11 mouse cellular contexts compared by ENCODE assay signal in genomic region chr2:84459651-84460177, GRCm38 (mm10). TPM values are rescaled to one million over a fixed set of nuclear protein-coding genes. Genes with fewer than 3 reads are reported as not detected.
DNase-seq lines count a peak whose midpoint lies in the region; ATAC-seq and TF ChIP-seq lines count a peak whose summit lies in the region.
"Had no signal": no experiment of that assay in that cellular context is flagged by ENCODE, and none has a peak within 500 bp of the region (broad histone marks: within the 10 kb centered on the region; RNA-seq: fewer than 3 reads in every experiment).

No protein-coding gene starts in this region.

- no peak overlapping the region for H3K4me2 ChIP-seq in embryonic facial prominence, embryonic 14.5 days (ENCODE audit: low read depth, low read length)
- no peak overlapping the region for H3K4me2 ChIP-seq in hindbrain, embryonic 12.5 days (replicated peaks)
- H3K4me2 ChIP-seq: intestine, embryonic 15.5 days had no signal

- 0 out of 2 replicates have a peak, but pooled peaks have one; percentile 16 for TF ChIP-seq EP300 in heart, adult 2 months (IDR thresholded peaks at IDR 0.05; ENCODE audit: insufficient read depth, low read depth, low read length)

- no peak overlapping the region for H3K9ac ChIP-seq in embryonic facial prominence, embryonic 14.5 days (ENCODE audit: low read depth, low read length)
- no peak overlapping the region for H3K9ac ChIP-seq in heart, adult 2 months (ENCODE audit: low read depth, low read length)
- no peak overlapping the region for H3K9ac ChIP-seq in hindbrain, embryonic 12.5 days
- H3K9ac ChIP-seq: intestine, embryonic 15.5 days had no signal

- H3K27me3 ChIP-seq in embryonic facial prominence, embryonic 14.5 days (replicated peaks; ENCODE audit: control insufficient read depth, insufficient read depth, low read length): no peaks in the 10 kb centered on the region
- no peaks in the 10 kb centered on the region for H3K27me3 ChIP-seq in embryonic facial prominence, embryonic 10.5 days (replicated peaks; ENCODE audit: low read depth, poor library complexity, severe bottlenecking)
- H3K27me3 ChIP-seq in heart, adult 2 months (ENCODE audit: control insufficient read depth, insufficient read depth, low read length): no peaks in the 10 kb centered on the region
- no peaks in the 10 kb centered on the region for H3K27me3 ChIP-seq in hindbrain, embryonic 12.5 days
- H3K27me3 ChIP-seq: intestine, embryonic 15.5 days had no signal

- no peaks in the 10 kb centered on the region for H3K36me3 ChIP-seq in embryonic facial prominence, embryonic 14.5 days (ENCODE audit: control insufficient read depth, insufficient read depth, low read length)
- H3K36me3 ChIP-seq in embryonic facial prominence, embryonic 10.5 days (replicated peaks): no peaks in the 10 kb centered on the region
- H3K36me3 ChIP-seq in heart, adult 2 months (ENCODE audit: control insufficient read depth, insufficient read depth, low read length): no peaks in the 10 kb centered on the region
- no peaks in the 10 kb centered on the region for H3K36me3 ChIP-seq in hindbrain, embryonic 12.5 days
- H3K36me3 ChIP-seq: intestine, embryonic 15.5 days had no signal

- peak; percentile 20; the same call in 1 of the 2 replicates for TF ChIP-seq POLR2A in heart, adult 2 months (IDR thresholded peaks at IDR 0.05; ENCODE audit: insufficient read depth, low read depth, low read length)

- no peaks in the 10 kb centered on the region for H3K4me1 ChIP-seq in embryonic facial prominence, embryonic 14.5 days (ENCODE audit: control insufficient read depth, insufficient read depth, low read length)
- 0 out of 2 replicates have a peak, but pooled peaks cover 3% of the 10 kb centered on the region for H3K4me1 ChIP-seq in embryonic facial prominence, embryonic 10.5 days
- H3K4me1 ChIP-seq in heart, adult 2 months (ENCODE audit: control insufficient read depth, insufficient read depth, low read length): peaks cover 1% of the 10 kb centered on the region
- H3K4me1 ChIP-seq in hindbrain, embryonic 12.5 days: no peaks in the 10 kb centered on the region
- H3K4me1 ChIP-seq: intestine, embryonic 15.5 days had no signal

- no peak overlapping the region for H3K27ac ChIP-seq in embryonic facial prominence, embryonic 14.5 days (replicated peaks; ENCODE audit: low read depth, low read length)
- H3K27ac ChIP-seq in embryonic facial prominence, embryonic 10.5 days (replicated peaks): no peak overlapping the region
- peak overlapping the region; percentile 71 for H3K27ac ChIP-seq in heart, adult 2 months
- H3K27ac ChIP-seq in hindbrain, embryonic 12.5 days: no peak overlapping the region
- H3K27ac ChIP-seq: intestine, embryonic 15.5 days had no signal

- H3K4me3 ChIP-seq in embryonic facial prominence, embryonic 14.5 days (ENCODE audit: low read depth, low read length): no peak overlapping the region
- H3K4me3 ChIP-seq in embryonic facial prominence, embryonic 10.5 days: no peak overlapping the region
- H3K4me3 ChIP-seq in heart, adult 2 months: peak overlapping the region; percentile 42
- no peak overlapping the region for H3K4me3 ChIP-seq in hindbrain, embryonic 12.5 days
- H3K4me3 ChIP-seq: intestine, embryonic 15.5 days had no signal

- no peak for TF ChIP-seq CTCF in heart, adult 2 months (IDR thresholded peaks at IDR 0.05)

- DNase-seq in embryonic facial prominence, embryonic 14.5 days (ENCODE audit: low spot score): peak; percentile 20
- no peak for DNase-seq in embryonic facial prominence, embryonic 10.5 days (ENCODE audit: low spot score)
- peak; percentile 47 to 55 for DNase-seq in heart, adult 2 months
- DNase-seq in kidney, postnatal 10 days: peak; percentile 67
- DNase-seq in lung, postnatal 36 days: peak; percentile 70
- no peak for DNase-seq in thymus, postnatal 0 days (ENCODE audit: low spot score)
- DNase-seq in layer of hippocampus, postnatal 36 days: no peak
- DNase-seq: midbrain, embryonic 14.5 days; right cerebral cortex, adult 18-20 months had no signal

- no peaks in the 10 kb centered on the region for H3K9me3 ChIP-seq in embryonic facial prominence, embryonic 14.5 days (ENCODE audit: control insufficient read depth, low read length)
- H3K9me3 ChIP-seq in embryonic facial prominence, embryonic 10.5 days: no peaks in the 10 kb centered on the region
- H3K9me3 ChIP-seq in hindbrain, embryonic 12.5 days (replicated peaks): no peaks in the 10 kb centered on the region
- H3K9me3 ChIP-seq: intestine, embryonic 15.5 days had no signal

- ATAC-seq in embryonic facial prominence, embryonic 14.5 days (ENCODE audit: low read depth): no peak
- ATAC-seq in hindbrain, embryonic 12.5 days (ENCODE audit: low FRiP score): no peak
- ATAC-seq: intestine, embryonic 15.5 days had no signal

- 54% methylated on average over 11 of the region's 11 CpGs for WGBS in embryonic facial prominence, embryonic 14.5 days
- WGBS in embryonic facial prominence, embryonic 10.5 days: 62% methylated on average over 11 of the region's 11 CpGs
- WGBS in heart, adult 2 months: 28% methylated on average over 11 of the region's 11 CpGs
- 69% methylated on average over 11 of the region's 11 CpGs for WGBS in hindbrain, embryonic 12.5 days

- intact Hi-C loops in heart, adult 2 months (cut with DNase I): loop anchor here (5.0 kb wide), 2 partner anchors 153 to 298 kb away; no protein-coding TSS in a partner anchor

- H3K79me2 ChIP-seq in heart, adult 2 months (replicated peaks; ENCODE audit: control insufficient read depth, insufficient read depth, low read length): no peaks in the 10 kb centered on the region

RNA-seq across cellular contexts. Expression of gene Tfpi, which starts 16.9 kb away (rescaled TPM):
- 44.3 and 44.5 TPM in 2 replicates for polyA plus RNA-seq in embryonic facial prominence, embryonic 14.5 days (2014; fragmentation: Nextera tagmentation; extraction: Ambion mirVana)
- 13.8 and 14.5 TPM in 2 replicates for polyA plus RNA-seq in embryonic facial prominence, embryonic 10.5 days (2016; fragmentation: Nextera tagmentation; extraction: Ambion mirVana)
- total RNA-seq in heart, adult 2 months (2021): 10 to 100 TPM; 54.1 to 56.9 TPM
- 19.9 and 56.8 TPM in 2 replicates for polyA plus RNA-seq in heart, adult 2 months (2012; rRNA removed)
- polyA plus RNA-seq in hindbrain, embryonic 12.5 days (2016; fragmentation: Nextera tagmentation; extraction: Ambion mirVana): 18.7 and 25.7 TPM in 2 replicates
- polyA plus RNA-seq in thymus, postnatal 0 days (2015; fragmentation: Nextera tagmentation; extraction: Ambion mirVana): 25.1 and 25.7 TPM in 2 replicates
- total RNA-seq in layer of hippocampus, postnatal 36 days (2021): 1 to 10 TPM; 3.3 to 3.7 TPM

RNA-seq across cellular contexts. Expression of gene Calcrl, which starts 34.5 kb away (rescaled TPM):
- polyA plus RNA-seq in embryonic facial prominence, embryonic 14.5 days (2014; fragmentation: Nextera tagmentation; extraction: Ambion mirVana): 23.3 and 25.2 TPM in 2 replicates
- 14.8 and 18.5 TPM in 2 replicates for polyA plus RNA-seq in embryonic facial prominence, embryonic 10.5 days (2016; fragmentation: Nextera tagmentation; extraction: Ambion mirVana)
- total RNA-seq in heart, adult 2 months (2021): 10 to 100 TPM; 23.2 to 25.6 TPM
- 8.2 and 13.9 TPM in 2 replicates for polyA plus RNA-seq in heart, adult 2 months (2012; rRNA removed)
- polyA plus RNA-seq in hindbrain, embryonic 12.5 days (2016; fragmentation: Nextera tagmentation; extraction: Ambion mirVana): 15.4 and 18.4 TPM in 2 replicates
- 20.1 and 23.0 TPM in 2 replicates for polyA plus RNA-seq in thymus, postnatal 0 days (2015; fragmentation: Nextera tagmentation; extraction: Ambion mirVana)
- 1 to 10 TPM; 7.5 to 8.0 TPM for total RNA-seq in layer of hippocampus, postnatal 36 days (2021)

Comparison
In these comparisons a context has a peak if more than half of its experiments do, and no peak if none do; other contexts are left out.
1. DNase-seq: peak in embryonic facial prominence, embryonic 14.5 days (single experiment), heart, adult 2 months (2 of 2), kidney, postnatal 10 days (single experiment) and lung, postnatal 36 days (single experiment); none in embryonic facial prominence, embryonic 10.5 days (single experiment), thymus, postnatal 0 days (single experiment) and layer of hippocampus, postnatal 36 days (0 of 2).